ENCODE assay signal across 8 mouse cellular contexts in the genomic region with DNA sequence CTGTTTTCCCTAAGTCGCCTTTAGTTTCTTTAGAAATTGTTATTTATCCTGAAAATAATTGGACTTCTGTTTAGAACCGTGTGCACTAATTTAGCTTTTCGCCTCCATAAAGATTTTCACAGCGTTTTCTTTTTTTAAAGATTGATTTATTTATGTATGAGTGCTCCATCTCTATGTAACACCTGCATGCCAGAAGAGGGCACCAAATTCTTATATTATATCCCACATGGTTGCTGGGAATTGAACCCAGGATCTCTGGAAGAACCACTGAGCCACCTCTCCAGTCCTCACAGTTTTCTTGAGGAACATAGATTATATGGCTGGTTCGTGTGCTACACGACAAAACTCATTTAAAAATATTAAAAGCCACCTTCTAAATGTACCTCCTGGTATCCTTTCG. TPM values are rescaled to one million over a fixed set of nuclear protein-coding genes. Genes with fewer than 3 reads are reported as not detected.
DNase-seq lines count a peak whose midpoint lies in the region; ATAC-seq and TF ChIP-seq lines count a peak whose summit lies in the region.

No protein-coding gene starts in this region.

- peak overlapping the region; percentile 97; the same call in 1 of the 2 replicates for H3K27ac ChIP-seq in heart, embryonic 10.5 days
- 0 out of 2 replicates have a peak overlapping the region, but pooled peaks have one; percentile 93 for H3K27ac ChIP-seq in forebrain, postnatal 0 days (ENCODE audit: low read depth, low read length)
- no peak overlapping the region for H3K27ac ChIP-seq in midbrain, embryonic 11.5 days (ENCODE audit: low read depth, low read length)

- peak; percentile 44; the same call in 1 of the 2 replicates for TF ChIP-seq CTCF in forebrain, postnatal 0 days (IDR thresholded peaks at IDR 0.05; ENCODE audit: low read depth)

- H3K4me2 ChIP-seq in forebrain, postnatal 0 days (ENCODE audit: low read depth), result peak overlapping the region; percentile 89
- H3K4me2 ChIP-seq in midbrain, embryonic 11.5 days, result peak overlapping the region; percentile 87

- 17% methylated on average over 7 of the region's 7 CpGs for WGBS in heart, embryonic 10.5 days
- WGBS in forebrain, postnatal 0 days, result 20% methylated on average over 7 of the region's 7 CpGs
- 21% methylated on average over 7 of the region's 7 CpGs for WGBS in midbrain, embryonic 11.5 days

- no peaks in the 10 kb centered on the region for H3K27me3 ChIP-seq in heart, embryonic 10.5 days (ENCODE audit: insufficient read depth, poor library complexity, severe bottlenecking)
- no peaks in the 10 kb centered on the region for H3K27me3 ChIP-seq in forebrain, postnatal 0 days (ENCODE audit: insufficient read depth, low read length)
- no peaks in the 10 kb centered on the region for H3K27me3 ChIP-seq in midbrain, embryonic 11.5 days (ENCODE audit: control insufficient read depth, insufficient read depth, low read length)

- peaks cover 26% of the 10 kb centered on the region for H3K36me3 ChIP-seq in heart, embryonic 10.5 days
- peaks cover 6% of the 10 kb centered on the region; the same call in 1 of the 2 replicates for H3K36me3 ChIP-seq in forebrain, postnatal 0 days (ENCODE audit: insufficient read depth)
- peaks cover 4% of the 10 kb centered on the region for H3K36me3 ChIP-seq in midbrain, embryonic 11.5 days (ENCODE audit: control insufficient read depth, insufficient read depth, low read length)

- peaks cover 7% of the 10 kb centered on the region; the same call in 1 of the 2 replicates for H3K4me1 ChIP-seq in heart, embryonic 10.5 days
- H3K4me1 ChIP-seq in forebrain, postnatal 0 days (ENCODE audit: insufficient read depth), result peaks cover 9% of the 10 kb centered on the region; the same call in 1 of the 2 replicates
- H3K4me1 ChIP-seq in midbrain, embryonic 11.5 days (ENCODE audit: control insufficient read depth, insufficient read depth, low read length), result peaks cover 6% of the 10 kb centered on the region; the same call in 1 of the 2 replicates

- peak overlapping the region; percentile 80 for H3K4me3 ChIP-seq in heart, embryonic 10.5 days
- H3K4me3 ChIP-seq in forebrain, postnatal 0 days (ENCODE audit: low read depth, low read length), result peak overlapping the region; percentile 84
- peak overlapping the region; percentile 96 for H3K4me3 ChIP-seq in midbrain, embryonic 11.5 days (ENCODE audit: low read depth, low read length)

- H3K9me3 ChIP-seq in heart, embryonic 10.5 days, result no peaks in the 10 kb centered on the region
- H3K9me3 ChIP-seq in forebrain, postnatal 0 days (ENCODE audit: low read length), result no peaks in the 10 kb centered on the region
- no peaks in the 10 kb centered on the region for H3K9me3 ChIP-seq in midbrain, embryonic 11.5 days (ENCODE audit: control insufficient read depth, low read length)

- no peak for ATAC-seq in forebrain, postnatal 0 days
- ATAC-seq in midbrain, embryonic 11.5 days (ENCODE audit: low FRiP score), result no peak

- DNase-seq in heart, embryonic 10.5 days (ENCODE audit: low spot score), result no peak
- DNase-seq in heart, postnatal 36 days, result no peak
- peak; percentile 48 for DNase-seq in MN1 (ENCODE audit: low spot score)
- DNase-seq in forebrain, postnatal 0 days, result peak; percentile 11
- DNase-seq in midbrain, embryonic 11.5 days (ENCODE audit: low spot score, missing footprints), result no peak
- DNase-seq in layer of hippocampus, postnatal 10 days (ENCODE audit: low spot score in 2 of 2), result no peak
- DNase-seq in cerebellum, postnatal 4 days (ENCODE audit: low spot score in 2 of 2), result no peak
- no peak for DNase-seq in left cerebral cortex, adult 8-10 months (ENCODE audit: low spot score in 2 of 2)

- peak overlapping the region; percentile 72 for H3K9ac ChIP-seq in forebrain, postnatal 0 days
- peak overlapping the region; percentile 88 for H3K9ac ChIP-seq in midbrain, embryonic 11.5 days (ENCODE audit: low read length)

- intact Hi-C loops in heart, postnatal 36 days (cut with DNase I), result loop anchor here (2.0 to 10.0 kb wide), 7 partner anchors 55 to 469 kb away; a partner anchor contains a TSS

RNA-seq across cellular contexts. Expression of a gene that starts 1.1 kb away (rescaled TPM):
- 44.5 and 53.1 TPM in 2 replicates for polyA plus RNA-seq in heart, embryonic 10.5 days (2016; fragmentation: Nextera tagmentation; extraction: Ambion mirVana)
- total RNA-seq in heart, postnatal 36 days (2021), result 10 to 100 TPM; 36.9 to 39.7 TPM
- 33.1 and 34.5 TPM in 2 replicates for total RNA-seq in forebrain, postnatal 0 days (2014; rRNA removed)
- polyA plus RNA-seq in forebrain, postnatal 0 days (2015; fragmentation: Nextera tagmentation; extraction: Ambion mirVana), result 26.3 and 28.1 TPM in 2 replicates
- 41.2 and 44.2 TPM in 2 replicates for polyA plus RNA-seq in midbrain, embryonic 11.5 days (2014; fragmentation: Nextera tagmentation; extraction: Ambion mirVana)
- 10 to 100 TPM; 19.7 to 20.2 TPM for total RNA-seq in layer of hippocampus, postnatal 10 days (2021)
- total RNA-seq in left cerebral cortex, adult 8-10 months (2022), result 10 to 100 TPM; 19.1 to 23.4 (median 21.6) TPM

RNA-seq across cellular contexts. Expression of a gene that starts 54.9 kb away (rescaled TPM):
- 67.2 and 74.6 TPM in 2 replicates for polyA plus RNA-seq in heart, embryonic 10.5 days (2016; fragmentation: Nextera tagmentation; extraction: Ambion mirVana)
- total RNA-seq in heart, postnatal 36 days (2021), result 10 to 100 TPM; 92.3 to 94.5 TPM
- total RNA-seq in forebrain, postnatal 0 days (2014; rRNA removed), result 112 and 121 TPM in 2 replicates
- polyA plus RNA-seq in forebrain, postnatal 0 days (2015; fragmentation: Nextera tagmentation; extraction: Ambion mirVana), result 83.3 and 105 TPM in 2 replicates
- polyA plus RNA-seq in midbrain, embryonic 11.5 days (2014; fragmentation: Nextera tagmentation; extraction: Ambion mirVana), result 75.5 and 82.9 TPM in 2 replicates
- 100 to 1,000 TPM; 181 to 198 TPM for total RNA-seq in layer of hippocampus, postnatal 10 days (2021)
- total RNA-seq in left cerebral cortex, adult 8-10 months (2022), result 100 to 1,000 TPM; 198 to 201 (median 198) TPM

Comparison
In these comparisons a context has a peak if more than half of its experiments do, and no peak if none do; other contexts are left out.
1. DNase-seq: peak in MN1 (single experiment) and forebrain, postnatal 0 days (single experiment); none in heart, embryonic 10.5 days (single experiment), heart, postnatal 36 days (0 of 2), midbrain, embryonic 11.5 days (single experiment), layer of hippocampus, postnatal 10 days (0 of 2), cerebellum, postnatal 4 days (0 of 2) and left cerebral cortex, adult 8-10 months (0 of 2).
2. Peak in every context shown above with its lines, with median percentiles within 50 percentile points of each other: H3K4me3 ChIP-seq.